Mouse (Mus musculus) ES-Bruce4 (cell line): ENCODE results near the gene Scgb3a1. TPM values are rescaled to one million over a fixed set of nuclear protein-coding genes. Genes with fewer than 3 reads are reported as not detected.
A peak's percentile ranks its signal among the peaks of the same experiment; 100 is the strongest.

Source experiments
- H3K27ac ChIP-seq: 2 replicates; pipeline ENCODE4 v1.5.1; 2012; ENCODE audit warnings: low read length, inconsistent platforms; ENCODE audit not compliant: insufficient read depth
- H3K27me3 ChIP-seq: 2 replicates; pipeline ENCODE4 v1.6.1; 2012; ENCODE audit warnings: mild to moderate bottlenecking, low read length, inconsistent platforms; ENCODE audit not compliant: control insufficient read depth, poor library complexity, insufficient read depth, severe bottlenecking
- H3K36me3 ChIP-seq: 2 replicates; pipeline ENCODE4 v1.6.1; 2012; ENCODE audit warnings: inconsistent platforms, mild to moderate bottlenecking, low read length, moderate library complexity; ENCODE audit not compliant: control insufficient read depth, poor library complexity, insufficient read depth, severe bottlenecking
- H3K4me1 ChIP-seq: one replicate; pipeline ENCODE4 v1.8.1; 2011; ENCODE audit warnings: low read length; ENCODE audit not compliant: control insufficient read depth, insufficient read depth
- H3K4me3 ChIP-seq: 2 replicates; pipeline ENCODE4 v1.5.1; 2011; ENCODE audit warnings: low read depth, mild to moderate bottlenecking, low read length
- H3K9ac ChIP-seq: 2 replicates; pipeline ENCODE4 v1.6.1; 2012; ENCODE audit warnings: low read depth, mild to moderate bottlenecking, inconsistent platforms; ENCODE audit not compliant: poor library complexity, severe bottlenecking
- H3K9me3 ChIP-seq: replicated peaks from 2 replicates; pipeline ENCODE4 v1.6.1; 2012; ENCODE audit warnings: mild to moderate bottlenecking, low read length, inconsistent platforms; ENCODE audit not compliant: control insufficient read depth, poor library complexity, insufficient read depth, severe bottlenecking
- CTCF ChIP-seq: IDR thresholded peaks from one replicate; pipeline ENCODE4 v1.8.1; 2011; ENCODE audit warnings: low read depth, low read length
- EP300 ChIP-seq: IDR thresholded peaks from 2 replicates; pipeline ENCODE4 v1.6.1; 2011; ENCODE audit warnings: low read depth, low read length; ENCODE audit not compliant: insufficient read depth
- POLR2A ChIP-seq: IDR thresholded peaks from one replicate; pipeline ENCODE4 v1.8.1; 2011; ENCODE audit warnings: low read length; ENCODE audit not compliant: insufficient read depth
- polyA plus RNA-seq: library from polyadenylated mRNA; stranded (reverse); fragments of >200 nt; gene quantifications from 2 replicates; pipeline ENCODE4 v1.2.4, GENCODE M21; 2011; ENCODE audit warnings: low read depth; ENCODE audit not compliant: missing spikeins, insufficient read depth, insufficient read length

Scgb3a1 gene
- polyA plus RNA-seq = not detected in 2 replicates

- Histone ChIP-seq H3K4me1 (peaks cover 5% of the 10 kb centered on the region), H3K27ac (no peak within 1 kb of the TSS), H3K36me3 (no peaks in the 10 kb centered on the region), H3K9ac (no peak within 1 kb of the TSS), H3K9me3 (no peaks in the 10 kb centered on the region; the same call in none of the 2 replicates), H3K4me3 (no peak within 1 kb of the TSS), H3K27me3 (no peaks in the 10 kb centered on the region)
- TF ChIP-seq EP300 = no peak
These were observed at the start of gene Scgb3a1 for GRCm38 (mm10) chr11:49663310-49663709. TSS of gene Scgb3a1 (plus strand) at chr11:49663610.

- Histone ChIP-seq H3K27ac (no peak overlapping the region), H3K9me3 (no peaks in the 10 kb centered on the region), H3K4me1 (no peaks in the 10 kb centered on the region), H3K27me3 (no peaks in the 10 kb centered on the region), H3K4me3 (no peak overlapping the region), H3K9ac (no peak overlapping the region), H3K36me3 (no peaks in the 10 kb centered on the region)
- TF ChIP-seq EP300 = no peak
- TF ChIP-seq POLR2A = no peak
- no peak for TF ChIP-seq CTCF
These were observed 47.3 kb upstream of the Scgb3a1 start for GRCm38 (mm10) chr11:49615856-49616725.

- H3K9me3 ChIP-seq = no peaks in the 10 kb centered on the region
- no peak overlapping the region for H3K4me3 ChIP-seq
- H3K27me3 ChIP-seq = no peaks in the 10 kb centered on the region
- no peaks in the 10 kb centered on the region for H3K36me3 ChIP-seq
- H3K4me1 ChIP-seq = no peaks in the 10 kb centered on the region
- no peak overlapping the region for H3K9ac ChIP-seq
- H3K27ac ChIP-seq = no peak overlapping the region
- TF ChIP-seq CTCF = no peak
- no peak for TF ChIP-seq EP300
- TF ChIP-seq POLR2A = no peak
These were observed 44.9 kb upstream of the Scgb3a1 start for GRCm38 (mm10) chr11:49618476-49618875.

- H3K36me3 ChIP-seq = no peaks in the 10 kb centered on the region
- no peaks in the 10 kb centered on the region for H3K27me3 ChIP-seq
- H3K9ac ChIP-seq = no peak overlapping the region
- H3K27ac ChIP-seq = no peak overlapping the region
- no peaks in the 10 kb centered on the region for H3K9me3 ChIP-seq
- H3K4me1 ChIP-seq = no peaks in the 10 kb centered on the region
- no peak overlapping the region for H3K4me3 ChIP-seq
- TF ChIP-seq POLR2A (no peak), EP300 (no peak), CTCF (no peak)
These were observed 41.5 kb upstream of the Scgb3a1 start for GRCm38 (mm10) chr11:49621953-49622352.

- TF ChIP-seq POLR2A = no peak
- TF ChIP-seq CTCF = no peak
- no peak for TF ChIP-seq EP300
- no peaks in the 10 kb centered on the region for H3K36me3 ChIP-seq
These were observed 39.3 kb upstream of the Scgb3a1 start for GRCm38 (mm10) chr11:49624156-49624555.

GRCm38 (mm10) chr11:49625863-49626262, 37.5 kb upstream of the Scgb3a1 start:
- no peaks in the 10 kb centered on the region for H3K4me1 ChIP-seq
- H3K4me3 ChIP-seq = no peak overlapping the region
- no peak overlapping the region for H3K27ac ChIP-seq
- no peak overlapping the region for H3K9ac ChIP-seq
- no peaks in the 10 kb centered on the region for H3K9me3 ChIP-seq
- no peaks in the 10 kb centered on the region for H3K27me3 ChIP-seq
- TF ChIP-seq POLR2A = no peak
- TF ChIP-seq CTCF = peak; percentile 40
- H3K36me3 ChIP-seq = no peaks in the 10 kb centered on the region

More at GRCm38 (mm10) chr11:49624156-49624555, 39.3 kb upstream of the Scgb3a1 start:
- Histone ChIP-seq H3K9me3 (no peaks in the 10 kb centered on the region), H3K27ac (no peak overlapping the region), H3K27me3 (no peaks in the 10 kb centered on the region), H3K4me1 (no peaks in the 10 kb centered on the region), H3K4me3 (no peak overlapping the region), H3K9ac (no peak overlapping the region)
